10 mouse cellular contexts compared by ENCODE assay signal in the genomic region with DNA sequence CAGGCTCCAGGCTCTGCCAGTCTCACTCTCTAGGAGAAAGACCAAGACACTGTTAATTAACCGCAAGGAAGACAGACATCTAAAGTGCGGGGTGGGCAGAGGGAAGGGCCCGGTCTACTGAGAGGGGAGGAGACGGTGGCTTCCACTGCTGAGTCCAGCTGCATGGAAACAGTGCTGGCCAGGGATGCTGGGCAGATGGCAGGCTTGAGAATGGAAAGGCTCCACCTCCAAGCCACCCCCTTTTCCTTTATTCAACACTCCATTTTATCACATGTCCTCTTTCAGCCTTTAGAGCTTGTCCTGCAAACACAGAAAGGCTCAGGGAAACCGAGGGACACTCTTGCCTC.
DNase-seq lines count a peak whose midpoint lies in the region; ATAC-seq lines count a peak whose summit lies in the region.
"Had no signal": no experiment of that assay in that cellular context is flagged by ENCODE, and none has a peak within 500 bp of the region (broad histone marks: within the 10 kb centered on the region; RNA-seq: fewer than 3 reads in every experiment).

No protein-coding gene starts in this region.

- H3K4me2 ChIP-seq in forebrain, embryonic 16.5 days (ENCODE audit: low read length): no peak overlapping the region
- no peak overlapping the region for H3K4me2 ChIP-seq in midbrain, embryonic 15.5 days

- H3K4me3 ChIP-seq in forebrain, embryonic 16.5 days (replicated peaks; ENCODE audit: low read length): no peak overlapping the region
- H3K4me3 ChIP-seq in midbrain, embryonic 15.5 days: no peak overlapping the region

- peaks cover 19% of the 10 kb centered on the region for H3K4me1 ChIP-seq in forebrain, embryonic 16.5 days (replicated peaks; ENCODE audit: control insufficient read depth, insufficient read depth, low read length)
- peaks cover 15% of the 10 kb centered on the region for H3K4me1 ChIP-seq in midbrain, embryonic 15.5 days

- DNase-seq in embryo, embryonic 10 days (ENCODE audit: low spot score): peak; percentile 40
- DNase-seq in embryo, embryonic 9.5 days (ENCODE audit: extremely low spot score): no peak
- DNase-seq in brain, adult 2 months (ENCODE audit: low read depth, low spot score): peak; percentile 70
- DNase-seq in gastrocnemius, postnatal 25 days: no peak
- no peak for DNase-seq in cerebellum, postnatal 36 days
- DNase-seq in gastrocnemius, postnatal 4 days (ENCODE audit: low spot score in 2 of 2): no peak
- DNase-seq: heart, adult 11 months had no signal

- no peaks in the 10 kb centered on the region for H3K27me3 ChIP-seq in forebrain, embryonic 16.5 days (replicated peaks; ENCODE audit: control insufficient read depth, insufficient read depth, low read length)
- no peaks in the 10 kb centered on the region for H3K27me3 ChIP-seq in midbrain, embryonic 15.5 days (replicated peaks)

- H3K9ac ChIP-seq in forebrain, embryonic 16.5 days (replicated peaks; ENCODE audit: low read depth, low read length): peak overlapping the region; percentile 33; the same call in 1 of the 2 replicates
- no peak overlapping the region for H3K9ac ChIP-seq in midbrain, embryonic 15.5 days

- no peaks in the 10 kb centered on the region for H3K36me3 ChIP-seq in forebrain, embryonic 16.5 days (ENCODE audit: control insufficient read depth, insufficient read depth)
- H3K36me3 ChIP-seq in midbrain, embryonic 15.5 days (replicated peaks): no peaks in the 10 kb centered on the region

- ATAC-seq in forebrain, embryonic 16.5 days: peak; percentile 78
- ATAC-seq in midbrain, embryonic 15.5 days (replicated peaks): peak; percentile 65
- ATAC-seq: intestine, embryonic 16.5 days had no signal

- H3K9me3 ChIP-seq in forebrain, embryonic 16.5 days (ENCODE audit: control insufficient read depth, low read length): no peaks in the 10 kb centered on the region
- H3K9me3 ChIP-seq in midbrain, embryonic 15.5 days: no peaks in the 10 kb centered on the region

- 9% methylated on average over 5 of the region's 5 CpGs for WGBS in forebrain, embryonic 16.5 days
- 12% methylated on average over 5 of the region's 5 CpGs for WGBS in midbrain, embryonic 15.5 days

- H3K27ac ChIP-seq in forebrain, embryonic 16.5 days (ENCODE audit: low read length): peak overlapping the region; percentile 75
- H3K27ac ChIP-seq in midbrain, embryonic 15.5 days: peak overlapping the region; percentile 70

Comparison
In these comparisons a context has a peak if more than half of its experiments do, and no peak if none do; other contexts are left out.
1. DNase-seq: peak in embryo, embryonic 10 days (single experiment) and brain, adult 2 months (single experiment); none in embryo, embryonic 9.5 days (single experiment), gastrocnemius, postnatal 25 days (single experiment), cerebellum, postnatal 36 days (0 of 2) and gastrocnemius, postnatal 4 days (0 of 2).